Mouse (Mus musculus): ENCODE results near the gene Pik3cg.

The Pik3cg gene

DNA sequence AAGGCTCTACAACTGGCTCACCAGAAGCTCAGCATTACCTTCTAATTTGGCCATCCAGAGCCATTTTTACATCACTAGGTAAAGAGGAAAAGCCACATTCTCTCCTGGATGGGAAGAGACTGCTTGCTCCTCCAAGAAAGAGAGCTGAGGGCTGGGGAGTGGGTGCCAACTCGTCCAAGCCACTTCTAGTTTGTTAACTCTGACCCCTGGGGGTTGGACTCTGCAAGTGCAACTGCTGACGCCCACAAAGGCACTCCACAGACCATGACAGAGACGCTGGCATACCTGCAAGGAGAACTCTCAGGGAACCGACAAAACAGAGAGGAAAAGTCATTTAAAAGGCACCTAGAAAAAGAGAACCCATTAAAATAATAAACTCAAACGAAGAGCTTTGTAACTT lies 63.9 kb downstream of the Pik3cg start:
- peak; percentile 84 to 94 for DNase-seq (ENCODE audit: inconsistent age in 2 of 2, low spot score in 1 of 2)

DNA sequence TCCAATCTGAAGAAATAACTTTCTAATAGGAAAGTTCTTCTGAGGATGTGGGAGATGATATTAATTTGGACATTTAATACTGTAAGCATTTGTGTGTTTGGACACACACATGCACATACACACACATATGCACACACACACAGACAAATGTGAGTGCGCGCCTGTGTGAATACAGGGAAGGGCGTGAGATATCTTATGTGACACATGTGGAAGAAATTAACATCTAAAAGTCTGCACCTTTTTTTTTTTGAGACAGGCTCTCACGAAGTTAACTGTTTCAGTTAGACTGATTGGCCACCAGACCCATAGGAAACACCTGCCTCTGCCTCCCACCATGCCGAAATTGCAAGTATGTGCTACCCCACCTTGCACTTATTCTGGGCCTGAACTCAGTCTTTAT lies 64.7 kb downstream of the Pik3cg start:
- peak in 1 of 2 experiments; percentile 15 for DNase-seq (ENCODE audit: inconsistent age in 2 of 2, low spot score in 1 of 2)

DNA sequence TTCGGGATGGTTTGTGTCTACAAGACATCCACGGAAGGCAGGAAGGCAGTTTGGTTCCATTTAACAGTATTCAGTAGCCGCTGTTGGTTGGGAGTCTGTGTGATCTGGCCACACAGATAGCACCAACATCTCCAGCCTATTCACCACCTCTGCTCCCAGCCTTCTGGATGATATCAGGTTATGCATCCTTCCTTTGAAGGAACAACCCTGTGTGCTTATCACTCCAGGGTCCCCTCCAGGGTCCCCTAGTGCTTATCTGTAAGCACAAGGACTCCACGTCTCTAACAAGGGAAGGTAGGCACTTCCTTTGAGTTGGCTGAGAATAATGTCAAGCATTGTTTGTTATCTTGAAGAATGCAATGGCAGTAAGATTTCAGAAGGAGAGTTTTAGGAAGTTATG lies 65.3 kb downstream of the Pik3cg start:
- peak in 1 of 2 experiments; percentile 21 for DNase-seq (ENCODE audit: inconsistent age in 2 of 2, low spot score in 1 of 2)

DNA sequence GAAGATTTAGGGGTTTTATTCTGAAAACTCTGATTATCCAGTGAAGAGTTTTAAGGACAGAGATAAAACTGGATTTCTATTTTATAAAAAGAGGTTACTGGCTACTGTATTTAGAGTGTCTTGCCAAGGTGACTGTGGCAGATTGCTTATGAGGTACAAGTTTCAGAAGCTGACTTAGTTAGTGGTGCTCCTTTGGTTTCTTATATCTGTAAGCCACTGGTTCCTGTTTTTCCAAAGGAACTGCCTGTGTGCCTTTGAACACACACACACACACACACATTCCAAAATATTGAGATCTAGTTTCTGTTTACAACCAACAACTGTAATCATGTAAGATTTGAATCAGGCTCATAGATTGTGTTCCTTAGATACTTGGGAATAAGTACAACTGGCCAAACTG lies 66.7 kb downstream of the Pik3cg start:
- no peak for DNase-seq (ENCODE audit: inconsistent age in 2 of 2, low spot score in 1 of 2)

DNA sequence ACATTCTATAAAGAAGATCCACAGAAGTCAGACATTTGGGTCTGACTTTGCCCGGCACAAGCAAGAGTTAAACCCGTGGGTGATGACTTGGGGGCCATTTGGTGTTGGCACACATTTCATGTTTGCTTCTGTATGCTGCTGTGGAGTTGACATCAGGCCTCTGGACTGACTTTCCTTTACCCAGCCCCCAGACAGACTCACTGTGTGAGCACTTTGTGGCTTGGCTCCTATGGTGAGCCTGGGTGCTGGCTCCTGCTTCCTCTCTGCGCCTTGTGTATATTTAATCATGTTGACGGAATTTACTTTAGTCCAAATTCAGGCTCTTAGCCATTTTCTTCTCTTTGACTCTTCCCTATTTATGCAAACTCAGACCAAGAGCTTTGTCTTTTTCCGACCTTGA lies 69.6 kb downstream of the Pik3cg start:
- DNase-seq (ENCODE audit: inconsistent age in 2 of 2, low spot score in 1 of 2) = peak in 1 of 2 experiments; percentile 30

DNA sequence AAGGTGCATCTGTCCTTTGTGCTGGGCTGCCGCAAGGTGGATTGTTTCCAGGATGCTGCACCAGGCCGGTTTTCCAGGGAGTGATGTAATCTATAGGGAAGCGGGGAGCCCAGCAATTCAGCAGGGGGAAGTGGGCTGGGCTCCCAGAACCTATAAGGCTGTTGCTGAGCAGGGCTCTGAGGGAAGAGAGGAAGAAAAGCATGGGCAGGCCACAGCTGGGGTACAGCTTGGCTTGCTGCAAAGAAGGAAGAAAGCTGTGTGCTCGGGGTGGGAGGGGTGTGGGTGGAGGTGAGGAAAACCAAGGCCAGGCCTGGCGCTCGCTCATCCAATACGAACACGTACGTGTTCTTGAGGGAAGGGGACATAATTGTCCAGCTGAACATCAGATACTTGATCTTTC lies 70.1 kb downstream of the Pik3cg start:
- DNase-seq (ENCODE audit: inconsistent age in 2 of 2, low spot score in 1 of 2) = peak in 1 of 2 experiments; percentile 32

DNA sequence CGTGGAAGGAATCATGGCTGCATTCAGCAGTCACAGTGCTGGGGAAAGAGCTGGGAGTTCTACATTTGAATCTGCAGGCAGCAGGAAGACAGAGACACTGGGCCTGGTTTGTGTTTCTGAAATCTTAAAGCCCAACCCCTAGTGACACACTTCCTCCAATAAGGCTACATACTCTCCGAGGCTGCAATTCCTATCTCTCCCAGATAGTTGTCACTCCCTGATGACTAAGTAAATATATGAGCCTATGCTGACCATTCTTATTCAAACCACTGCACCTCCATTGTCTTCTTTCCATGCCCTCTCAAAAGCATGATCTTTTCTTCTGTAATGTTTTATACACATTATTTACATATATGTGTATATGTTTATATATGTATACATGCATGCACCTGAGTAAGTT lies 70.9 kb downstream of the Pik3cg start:
- no peak for DNase-seq (ENCODE audit: inconsistent age in 2 of 2, low spot score in 1 of 2)

DNA sequence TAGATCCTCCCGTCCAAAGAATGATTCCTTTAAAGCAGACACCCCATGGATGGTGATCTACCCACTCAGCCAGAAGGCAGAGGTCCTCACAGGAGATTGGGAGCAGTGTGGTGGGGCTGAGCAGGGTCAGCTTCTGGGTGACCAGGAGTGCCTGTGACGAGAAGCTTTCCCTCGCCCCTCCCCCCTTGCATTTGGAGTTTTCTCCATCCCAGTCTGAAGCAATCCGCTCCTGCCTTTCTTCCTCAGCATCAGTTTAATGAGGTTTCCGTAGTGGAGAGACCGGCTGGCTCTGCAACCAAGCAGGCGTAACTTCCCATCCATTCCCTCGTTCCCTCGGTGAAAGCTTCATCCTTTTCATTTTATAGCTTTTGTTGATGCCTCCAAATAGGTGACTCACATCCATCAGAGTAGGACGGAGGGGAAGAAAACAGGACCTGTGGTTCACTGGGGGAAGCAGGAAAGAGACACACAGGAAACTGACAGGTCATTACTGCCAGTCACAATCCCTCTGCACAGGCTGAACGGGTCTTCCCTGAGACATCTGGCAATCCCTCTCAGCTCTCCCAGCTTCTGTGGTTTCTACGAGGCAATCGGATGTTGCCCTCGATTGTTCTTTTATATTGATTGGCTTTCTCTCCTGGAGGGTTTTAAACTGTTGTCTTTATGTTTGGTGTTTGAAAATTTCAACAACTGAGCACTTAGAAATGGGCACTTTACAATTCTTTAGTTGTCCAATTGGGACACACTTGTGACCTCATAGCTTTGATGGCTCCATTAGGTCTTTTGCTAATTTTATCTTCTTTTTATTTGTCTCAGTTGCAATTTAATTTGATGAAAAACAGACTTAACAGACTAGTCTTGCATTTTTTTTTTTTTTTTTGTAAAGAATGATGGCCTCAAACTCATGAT lies 80.6 kb downstream of the Pik3cg start:
- peak in 1 of 2 experiments; percentile 26 for DNase-seq (ENCODE audit: inconsistent age in 2 of 2, low spot score in 1 of 2)

DNA sequence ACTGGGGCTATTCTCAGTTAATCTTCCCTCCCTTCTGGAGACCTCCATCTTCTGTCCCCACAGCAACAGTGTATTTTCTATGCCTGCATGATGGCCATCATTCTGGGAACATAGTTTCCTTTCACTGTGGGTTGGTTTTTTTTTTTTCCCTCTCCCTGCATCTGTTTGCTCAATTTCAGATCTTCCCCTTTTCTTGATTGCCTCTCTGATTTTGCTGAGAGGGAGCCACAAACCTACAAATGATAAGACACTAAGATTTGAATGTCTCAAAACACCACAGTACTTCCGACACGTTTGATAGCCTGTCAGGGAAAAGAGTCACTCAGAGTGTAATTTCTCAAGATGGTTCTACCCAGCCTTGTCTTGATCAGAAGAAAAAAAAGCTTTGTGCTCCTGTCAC lies 81.3 kb downstream of the Pik3cg start:
- DNase-seq (ENCODE audit: inconsistent age in 2 of 2, low spot score in 1 of 2) = no peak

DNA sequence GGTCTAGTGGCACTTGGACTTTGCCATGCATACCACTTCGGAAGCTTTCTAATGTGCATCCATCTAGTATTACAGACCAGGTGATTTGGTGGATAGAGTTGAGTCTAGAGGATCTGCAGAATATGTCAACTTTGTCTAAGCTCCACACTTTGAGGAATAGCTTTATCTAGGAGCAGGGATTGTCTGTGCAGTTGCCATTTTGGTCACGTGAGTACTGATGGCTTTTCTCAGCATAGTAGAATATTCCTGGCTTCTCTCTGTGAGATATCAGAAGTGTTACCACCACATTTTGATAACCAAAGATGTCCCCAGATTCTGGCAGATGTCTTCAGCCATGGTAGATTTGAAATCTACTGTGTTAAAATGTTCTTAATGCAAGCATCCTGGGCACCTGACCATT lies 84.0 kb downstream of the Pik3cg start:
- DNase-seq (ENCODE audit: inconsistent age in 2 of 2, low spot score in 1 of 2) = no peak

DNA sequence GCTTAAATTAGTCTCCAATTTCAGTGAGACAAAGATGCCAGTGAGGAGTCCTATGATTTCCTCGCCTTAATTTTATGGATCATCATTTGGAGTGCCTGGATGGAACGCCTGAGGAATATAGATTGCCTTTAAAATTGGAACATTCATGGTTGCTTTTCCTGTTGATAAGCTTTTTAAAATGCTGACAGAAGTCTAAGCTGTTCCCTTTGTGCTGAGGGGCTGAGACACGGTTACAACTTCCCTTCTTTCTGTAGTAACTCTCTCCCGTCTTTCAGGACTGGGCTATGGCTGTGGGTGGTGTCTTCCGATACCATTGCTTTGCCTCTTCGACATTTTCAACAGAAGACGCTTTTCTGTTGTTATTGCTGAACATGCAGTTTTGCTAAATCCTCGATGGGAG lies 84.4 kb downstream of the Pik3cg start:
- no peak for DNase-seq (ENCODE audit: inconsistent age in 2 of 2, low spot score in 1 of 2)

DNA sequence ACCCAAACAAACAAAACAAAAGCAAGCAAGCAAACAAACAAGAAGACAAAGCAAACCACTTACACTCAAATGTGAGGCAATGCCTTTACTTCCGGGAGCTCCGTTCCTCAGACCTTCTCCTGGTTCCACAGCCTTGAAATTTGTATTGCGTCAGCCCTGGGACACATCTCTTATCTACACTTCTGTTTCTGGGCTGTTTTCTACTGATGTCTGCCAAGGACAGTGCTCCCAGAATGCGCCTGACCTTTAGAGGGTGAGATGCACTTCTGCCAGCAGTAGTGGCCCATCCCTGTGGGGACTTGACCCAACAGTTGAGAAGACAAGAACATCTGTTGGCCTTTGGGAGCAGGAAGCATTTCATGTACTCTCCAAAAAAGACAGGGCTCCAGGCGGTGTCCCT lies 84.9 kb downstream of the Pik3cg start:
- DNase-seq (ENCODE audit: inconsistent age in 2 of 2, low spot score in 1 of 2) = peak; percentile 90 to 95
